Mouse (Mus musculus) embryonic stem cell, embryonic (primary cell): Measurements from ENCODE around the gene Mtcp1.

Experiments
- CTCF ChIA-PET, 4 experiments: fragments of 300-600 bp in 2 of 4; fragments of 350-600 bp in 2 of 4; sonication (Branson Sonifier 250); formaldehyde crosslinking; loops; one replicate each; lab custom pipeline; 2022; ENCODE audit warnings: inconsistent platforms in 2 of 4; lab: Charles Lee
- POLR2A ChIA-PET, 4 experiments: fragments of 300-600 bp in 2 of 4; fragments of 350-600 bp in 2 of 4; sonication (Branson Sonifier 250); formaldehyde crosslinking; loops; one replicate each; lab custom pipeline; 2022; ENCODE audit warnings: antibody characterized with exemption in 4 of 4, inconsistent platforms in 1 of 4; lab: Charles Lee

Gene Mtcp1

GRCm38 (mm10) chrX:75415936-75416785 lies at the start of gene Mtcp1, which contains the start of the genes Cmc4 and Brcc3:
Mtcp1 (minus strand) TSS chrX:75416588.
Cmc4 (minus strand) TSS chrX:75416584.
Brcc3 (plus strand) TSS chrX:75416628.
- CTCF ChIA-PET: no interaction called here
- POLR2A ChIA-PET: interaction anchor here in 3 of 4 experiments (0.7 to 2.9 kb wide), 26 partner anchors 10 to 1146 kb away, joined by 3 to 23 read pairs (median 4); partner anchors contain the start of genes F8 (in 3 of the 3), Fundc2 (in 3 of the 3), Vbp1 (in 3 of the 3) and G6pdx (in 2 of the 3)

GRCm38 (mm10) chrX:75454597-75454996 lies 38.2 kb upstream of the Mtcp1 start:
- POLR2A ChIA-PET: interaction anchor here in 1 of 4 experiments (0.8 kb wide), 1 partner anchor 16 kb away, joined by 3 read pairs; no protein-coding TSS in a partner anchor
- CTCF ChIA-PET: no interaction called here

GRCm38 (mm10) chrX:75409711-75410110 lies 6.7 kb downstream of the Mtcp1 start:
- CTCF ChIA-PET: no interaction called here
- POLR2A ChIA-PET: interaction anchor here in 1 of 4 experiments (0.7 kb wide), 1 partner anchor 308 kb away, joined by 3 read pairs; no protein-coding TSS in a partner anchor

- POLR2A ChIA-PET: interaction anchor here in 2 of 4 experiments (1.3 to 2.5 kb wide), 2 partner anchors 13 kb away, joined by 3 to 7 read pairs; partner anchors contain the start of genes Brcc3 (in 2 of the 2), Cmc4 (in 2 of the 2) and Mtcp1 (in 2 of the 2)
- CTCF ChIA-PET: interaction anchor here in 1 of 4 experiments (0.5 kb wide), 1 partner anchor 16 kb away, joined by 3 read pairs; no protein-coding TSS in a partner anchor
Observed at GRCm38 (mm10) chrX:75403350-75403749, 13.0 kb downstream of the Mtcp1 start.

- POLR2A ChIA-PET: interaction anchor here in 2 of 4 experiments (1.1 to 2.5 kb wide), 3 partner anchors 14 to 21 kb away, joined by 3 to 7 read pairs (median 4); partner anchors contain the start of genes Brcc3 (in 2 of the 2), Cmc4 (in 2 of the 2), Mtcp1 (in 2 of the 2) and F8 (in 1 of the 2)
- CTCF ChIA-PET: no interaction called here
Observed at GRCm38 (mm10) chrX:75402668-75403067, 13.7 kb downstream of the Mtcp1 start.

- POLR2A ChIA-PET: interaction anchor here in 2 of 4 experiments (0.7 to 1.0 kb wide), 2 partner anchors 17 kb away, joined by 3 read pairs; partner anchors contain the start of genes Brcc3 (in 1 of the 2), Cmc4 (in 1 of the 2), F8 (in 1 of the 2) and Fundc2 (in 1 of the 2)
- CTCF ChIA-PET: no interaction called here
Observed at GRCm38 (mm10) chrX:75399471-75399870, 16.9 kb downstream of the Mtcp1 start.

GRCm38 (mm10) chrX:75382195-75382771 lies 34.1 kb downstream of the Mtcp1 start, which contains the start of the genes Fundc2 and F8:
Fundc2 (plus strand) TSS chrX:75382399.
F8 (minus strand) TSS chrX:75382615.
- ChIA-PET CTCF (interaction anchor here in 2 of 4 experiments (0.6 to 1.0 kb wide), 3 partner anchors 9 to 292 kb away, joined by 5 to 6 read pairs (median 6); no protein-coding TSS in a partner anchor), POLR2A (interaction anchor here (0.6 to 1.6 kb wide), 29 partner anchors 8 to 1385 kb away, joined by 3 to 18 read pairs (median 3); partner anchors contain the start of genes Vbp1 (in 4 of the 4), Brcc3 (in 3 of the 4), Cmc4 (in 3 of the 4) and Mtcp1 (in 3 of the 4))

- CTCF ChIA-PET: interaction anchor here in 2 of 4 experiments (0.6 to 1.0 kb wide), 2 partner anchors 10 to 293 kb away, joined by 5 to 6 read pairs; no protein-coding TSS in a partner anchor
- POLR2A ChIA-PET: interaction anchor here (0.6 to 1.6 kb wide), 18 partner anchors 12 to 286 kb away, joined by 3 to 18 read pairs (median 4); partner anchors contain the start of genes Brcc3 (in 3 of the 4), Cmc4 (in 3 of the 4), Mtcp1 (in 3 of the 4) and Dkc1 (in 2 of the 4)
Observed at GRCm38 (mm10) chrX:75381699-75382098, 34.7 kb downstream of the Mtcp1 start.

- ChIA-PET POLR2A (interaction anchor here in 1 of 4 experiments (1.2 kb wide), 1 partner anchor 110 kb away, joined by 3 read pairs; no protein-coding TSS in a partner anchor), CTCF (no interaction called here)
Observed at GRCm38 (mm10) chrX:75381176-75381575, 35.2 kb downstream of the Mtcp1 start.

GRCm38 (mm10) chrX:75376815-75377214 lies 39.6 kb downstream of the Mtcp1 start:
- ChIA-PET POLR2A (no interaction called here), CTCF (no interaction called here)

- ChIA-PET POLR2A (interaction anchor here in 1 of 4 experiments (1.3 kb wide), 1 partner anchor 10 kb away, joined by 3 read pairs; the partner anchor contains the start of gene F8), CTCF (no interaction called here)
Observed at GRCm38 (mm10) chrX:75372666-75373425, 43.5 kb downstream of the Mtcp1 start.

- POLR2A ChIA-PET: no interaction called here
- CTCF ChIA-PET: no interaction called here
Observed at GRCm38 (mm10) chrX:75370197-75370596, 46.2 kb downstream of the Mtcp1 start.
